Mouse (Mus musculus) kidney, embryonic 14.5 days (tissue): Measurements from ENCODE around the gene Tyk2. TPM values are rescaled to one million over a fixed set of nuclear protein-coding genes. Genes with fewer than 3 reads are reported as not detected.
A peak's percentile ranks its signal among the peaks of the same experiment; 100 is the strongest.

Experiments
- ATAC-seq: fragments of 200-750 bp; cut with Nextera tagmentation; 2 replicates; pipeline ENCODE4 v1.8.0; 2017; ENCODE audit warnings: moderate number of reproducible peaks, mild to moderate bottlenecking, moderate TSS enrichment, moderate library complexity; ENCODE audit not compliant: low FRiP score, low TSS enrichment
- H3K27ac ChIP-seq: fragments of 300-500 bp; sonication (generic); 2 replicates; pipeline ENCODE4 v1.5.1; 2014; ENCODE audit warnings: low read depth, mild to moderate bottlenecking, low read length, moderate library complexity, mixed read lengths
- H3K27me3 ChIP-seq: fragments of 300-500 bp; sonication (generic); 2 replicates; pipeline ENCODE4 v1.6.1; 2014; ENCODE audit warnings: mild to moderate bottlenecking, low read length; ENCODE audit not compliant: control insufficient read depth, insufficient read depth
- H3K36me3 ChIP-seq: fragments of 300-500 bp; sonication (generic); 2 replicates; pipeline ENCODE4 v1.6.1; 2014; ENCODE audit warnings: low read length, mixed read lengths; ENCODE audit not compliant: control insufficient read depth, insufficient read depth
- H3K4me1 ChIP-seq: fragments of 300-500 bp; sonication (generic); 2 replicates; pipeline ENCODE4 v1.6.1; 2014; ENCODE audit warnings: low read length, mixed read lengths; ENCODE audit not compliant: control insufficient read depth, insufficient read depth
- H3K4me2 ChIP-seq: fragments of 300-500 bp; sonication (generic); replicated peaks from 2 replicates; pipeline ENCODE4 v1.6.1; 2014; ENCODE audit warnings: low read depth, mild to moderate bottlenecking, low read length
- H3K4me3 ChIP-seq: fragments of 300-500 bp; sonication (generic); 2 replicates; pipeline ENCODE4 v1.5.1; 2014; ENCODE audit warnings: mild to moderate bottlenecking, low read length
- H3K9ac ChIP-seq: fragments of 300-500 bp; sonication (generic); 2 replicates; pipeline ENCODE4 v1.6.1; 2014; ENCODE audit warnings: low read depth, mild to moderate bottlenecking, low read length, moderate library complexity
- H3K9me3 ChIP-seq: fragments of 300-500 bp; sonication (generic); 2 replicates; pipeline ENCODE4 v1.6.1; 2016; ENCODE audit warnings: low read length; ENCODE audit not compliant: control insufficient read depth
- WGBS: fragments of 180-500 bp; shearing (Covaris S2); extraction: QIAGEN DNeasy Blood & Tissue Kit; methylation state at CpG from one replicate; pipeline ENCODE4 v1.1.7; 2014; 5-methylcytosine and 5-hydroxymethylcytosine counted together
- polyA plus RNA-seq: library from polyadenylated mRNA; unstranded; fragments of >200 nt; fragmentation: Nextera tagmentation; extraction: Ambion mirVana; gene quantifications from 2 replicates; pipeline ENCODE4 v1.2.1, GENCODE M21; 2014

Tyk2 gene
- polyA plus RNA-seq, result 5.6 and 8.7 TPM in 2 replicates

DNA sequence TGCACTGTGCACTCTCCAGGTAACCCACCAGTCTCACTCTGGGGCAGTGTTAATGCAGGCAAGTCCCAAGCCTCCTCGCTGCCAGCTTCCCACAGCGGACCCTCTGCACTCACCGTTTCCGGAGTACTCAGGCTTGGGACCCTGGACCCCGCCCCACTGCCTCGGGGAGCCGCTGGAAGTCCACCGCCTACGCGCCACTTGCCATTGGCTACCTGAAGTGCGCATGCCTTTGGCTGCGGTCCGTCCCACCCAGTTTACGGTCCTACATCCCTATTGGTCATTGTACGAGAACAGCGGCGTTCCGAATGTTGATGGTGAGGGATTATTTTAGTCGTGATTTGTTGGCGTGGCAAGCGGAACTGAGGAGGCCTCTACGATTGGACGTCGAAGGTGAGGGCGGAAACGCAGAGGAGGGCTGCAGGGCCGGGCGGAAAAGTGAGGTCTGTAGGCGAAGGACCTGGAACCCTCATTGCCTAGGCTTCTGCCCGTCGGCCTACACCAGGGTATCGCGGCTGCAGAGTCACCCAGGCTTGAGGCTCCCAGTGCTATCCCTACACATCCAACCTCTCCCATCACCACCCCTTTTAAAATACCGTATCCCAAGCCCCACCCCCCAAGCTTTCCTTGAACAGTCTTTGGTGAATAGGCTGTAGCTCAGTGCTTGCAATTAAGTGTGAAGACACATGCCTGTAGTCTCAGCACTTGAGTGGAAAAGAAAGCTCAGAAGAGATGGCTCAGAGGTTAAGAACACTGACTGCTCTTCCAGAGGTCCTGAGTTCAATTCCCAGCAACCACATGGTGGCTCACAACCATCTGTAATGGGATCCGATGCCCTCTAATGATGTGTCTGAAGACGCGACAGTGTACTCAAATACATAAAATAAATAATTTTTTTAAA lies at the start of gene Tyk2:
Gene Tyk2, minus strand, starts transcription at position 185 of the 898 bp plus-strand sequence.
- Histone ChIP-seq H3K4me3 (peak within 1 kb of the TSS; percentile 67), H3K9me3 (no peaks in the 10 kb centered on the region), H3K4me1 (0 out of 2 replicates have a peak, but pooled peaks cover 5% of the 10 kb centered on the region), H3K4me2 (peak within 1 kb of the TSS; percentile 68), H3K36me3 (peaks cover 4% of the 10 kb centered on the region; the same call in 1 of the 2 replicates), H3K27me3 (no peaks in the 10 kb centered on the region), H3K27ac (peak within 1 kb of the TSS; percentile 71; the same call in 1 of the 2 replicates), H3K9ac (peak within 1 kb of the TSS; percentile 71)
- WGBS, result 7% methylated on average over 37 of the region's 37 CpGs
- ATAC-seq, result peak; percentile 99

DNA sequence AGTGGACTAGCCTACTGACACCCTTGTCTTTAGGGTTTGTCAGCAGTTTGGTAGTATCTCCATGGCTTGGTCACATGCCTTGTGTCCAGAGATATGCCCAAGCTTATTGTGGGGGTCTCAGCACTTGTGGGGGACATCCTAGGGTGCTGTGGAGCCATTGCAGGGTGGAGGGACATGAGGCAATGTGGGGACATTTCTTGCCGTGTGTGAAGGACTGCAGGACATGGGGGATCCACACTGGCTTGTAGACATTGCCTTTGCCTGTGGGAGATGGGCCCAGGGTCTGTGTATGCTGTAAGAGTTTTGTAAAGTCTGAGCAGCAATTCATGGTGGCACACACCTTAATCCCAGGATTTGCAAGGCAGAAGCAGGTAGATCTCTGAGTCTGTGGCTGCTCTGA lies 49.8 kb upstream of the Tyk2 start:
- no peaks in the 10 kb centered on the region for H3K36me3 ChIP-seq
- H3K27ac ChIP-seq, result peak overlapping the region; percentile 42; the same call in 1 of the 2 replicates
- 60% methylated on average over 1 of the region's 1 CpGs for WGBS
- peak overlapping the region; percentile 58; the same call in 1 of the 2 replicates for H3K9ac ChIP-seq
- 0 out of 2 replicates have a peak, but pooled peaks cover 19% of the 10 kb centered on the region for H3K4me1 ChIP-seq
- peaks cover 4% of the 10 kb centered on the region; the same call in 1 of the 2 replicates for H3K27me3 ChIP-seq
- no peak overlapping the region for H3K4me2 ChIP-seq
- ATAC-seq, result no peak
- H3K4me3 ChIP-seq, result no peak overlapping the region
- H3K9me3 ChIP-seq, result no peaks in the 10 kb centered on the region

DNA sequence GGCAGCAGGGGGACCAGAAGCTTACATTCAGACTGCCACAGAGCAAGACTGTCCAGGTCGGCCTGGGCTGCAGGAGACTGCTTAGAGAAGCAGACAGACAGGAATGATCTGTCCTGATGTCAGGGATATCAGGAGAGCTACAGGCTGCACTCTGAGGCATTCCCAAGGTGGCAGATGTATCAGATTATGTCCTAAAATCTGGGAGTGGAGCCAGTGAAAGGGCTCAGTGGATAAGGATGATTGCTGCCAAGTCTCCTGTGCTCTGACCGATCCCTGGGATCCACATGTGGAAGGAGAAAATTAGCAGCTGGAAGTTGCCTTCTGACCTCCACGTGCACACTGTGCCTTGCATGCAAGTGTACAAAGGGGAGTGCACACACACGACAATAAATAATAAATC lies 49.4 kb upstream of the Tyk2 start:
- ATAC-seq, result no peak
- 59% methylated on average over 4 of the region's 4 CpGs for WGBS
- H3K36me3 ChIP-seq, result no peaks in the 10 kb centered on the region
- no peaks in the 10 kb centered on the region for H3K9me3 ChIP-seq
- 0 out of 2 replicates have a peak overlapping the region, but pooled peaks have one; percentile 42 for H3K27ac ChIP-seq
- H3K4me1 ChIP-seq, result 0 out of 2 replicates have a peak, but pooled peaks cover 19% of the 10 kb centered on the region
- no peak overlapping the region for H3K9ac ChIP-seq
- no peak overlapping the region for H3K4me2 ChIP-seq
- H3K4me3 ChIP-seq, result no peak overlapping the region
- H3K27me3 ChIP-seq, result peaks cover 4% of the 10 kb centered on the region; the same call in 1 of the 2 replicates

DNA sequence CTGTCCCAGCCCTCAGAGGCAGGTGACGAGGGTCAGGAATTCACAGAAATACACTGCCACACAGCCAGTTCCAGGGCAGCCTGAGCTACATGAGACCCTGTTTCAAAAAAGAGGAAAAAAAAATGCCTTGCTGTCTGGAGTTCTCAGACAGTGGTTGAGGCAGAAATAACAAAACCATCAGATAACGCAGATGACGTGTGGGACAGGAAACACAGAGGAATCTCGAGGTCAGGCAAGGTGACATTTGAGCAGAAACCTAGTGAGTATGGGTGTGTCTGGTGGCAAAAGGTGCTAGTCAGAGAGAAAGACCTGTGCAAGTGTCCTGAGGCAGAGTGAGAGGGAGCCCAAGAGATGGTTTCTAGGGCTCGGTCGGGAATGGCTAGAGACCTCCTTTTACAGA lies 41.3 kb upstream of the Tyk2 start:
- Histone ChIP-seq H3K4me2 (no peak overlapping the region), H3K36me3 (no peaks in the 10 kb centered on the region), H3K4me3 (no peak overlapping the region), H3K9me3 (no peaks in the 10 kb centered on the region), H3K9ac (no peak overlapping the region), H3K27ac (no peak overlapping the region), H3K27me3 (no peaks in the 10 kb centered on the region; the same call in 1 of the 2 replicates), H3K4me1 (peaks cover 17% of the 10 kb centered on the region; the same call in 1 of the 2 replicates)
- no peak for ATAC-seq
- 66% methylated on average over 6 of the region's 6 CpGs for WGBS

- 67% methylated on average over 1 of the region's 1 CpGs for WGBS
- Histone ChIP-seq H3K9me3 (no peaks in the 10 kb centered on the region), H3K4me1 (peaks cover 39% of the 10 kb centered on the region), H3K4me2 (no peak overlapping the region; the same call in 1 of the 2 replicates), H3K27ac (no peak overlapping the region), H3K27me3 (peaks cover 27% of the 10 kb centered on the region), H3K4me3 (no peak overlapping the region), H3K36me3 (no peaks in the 10 kb centered on the region), H3K9ac (no peak overlapping the region)
- ATAC-seq, result no peak
Observed at GRCm38 (mm10) chr9:21169157-21169556, 38.1 kb upstream of the Tyk2 start.

- Histone ChIP-seq H3K4me2 (peak overlapping the region; percentile 48), H3K27me3 (peaks cover 33% of the 10 kb centered on the region), H3K4me1 (peaks cover 39% of the 10 kb centered on the region), H3K9me3 (no peaks in the 10 kb centered on the region), H3K4me3 (peak overlapping the region; percentile 29), H3K9ac (peak overlapping the region; percentile 40; the same call in 1 of the 2 replicates), H3K36me3 (no peaks in the 10 kb centered on the region), H3K27ac (peak overlapping the region; percentile 89)
- 6% methylated on average over 30 of the region's 30 CpGs for WGBS
- ATAC-seq, result peak; percentile 68
Observed at GRCm38 (mm10) chr9:21168161-21169123, 37.4 kb upstream of the Tyk2 start.

DNA sequence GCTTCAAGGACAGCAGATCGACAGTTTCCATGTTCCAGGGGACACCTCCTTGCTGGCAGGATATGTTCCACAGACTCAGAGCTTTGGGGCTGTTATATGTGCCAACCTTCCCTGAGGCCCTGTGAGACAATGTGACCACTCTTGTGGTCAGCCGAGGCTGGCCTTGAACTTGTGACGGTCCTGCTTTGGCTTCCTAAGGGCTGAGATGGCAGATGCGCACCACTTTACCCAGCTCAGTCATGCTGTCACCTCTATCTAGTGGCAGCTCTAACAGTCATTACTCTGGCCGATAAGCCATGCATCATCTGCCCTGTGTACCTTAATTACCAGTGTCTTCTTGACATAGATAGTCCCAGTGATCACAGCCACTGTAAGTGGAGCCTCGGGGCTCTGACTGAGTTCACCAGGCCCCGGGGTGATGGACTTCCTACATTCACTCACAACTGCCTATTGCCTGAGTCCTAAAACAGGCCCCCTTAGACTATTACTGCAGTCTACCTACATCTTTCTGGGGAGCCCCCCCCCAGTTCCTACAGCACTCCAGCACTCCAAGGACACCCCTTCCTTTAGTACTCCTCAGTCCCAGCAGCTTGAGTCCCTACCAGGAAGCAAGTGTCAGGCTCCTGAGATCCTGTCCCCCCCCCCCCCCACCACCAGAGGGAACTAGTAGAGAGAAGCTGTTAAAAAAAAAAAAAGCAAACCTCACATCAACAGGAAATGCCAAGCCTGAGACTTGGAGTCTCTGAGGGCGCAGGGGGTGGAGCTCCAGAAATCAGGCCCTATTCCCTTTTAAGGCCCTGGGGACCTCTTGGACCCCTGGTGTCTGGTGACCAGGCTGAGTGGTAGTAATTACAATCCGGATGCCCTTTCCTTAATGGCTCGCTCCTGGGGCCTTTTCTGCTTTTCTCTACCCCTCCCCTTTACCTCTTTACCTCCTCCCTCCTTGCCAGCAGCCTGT lies 36.4 kb upstream of the Tyk2 start:
- no peaks in the 10 kb centered on the region for H3K36me3 ChIP-seq
- ATAC-seq, result no peak
- no peaks in the 10 kb centered on the region for H3K9me3 ChIP-seq
- H3K27me3 ChIP-seq, result peaks cover 33% of the 10 kb centered on the region
- H3K4me2 ChIP-seq, result peak overlapping the region; percentile 48
- peak overlapping the region; percentile 40; the same call in 1 of the 2 replicates for H3K9ac ChIP-seq
- H3K4me3 ChIP-seq, result peak overlapping the region; percentile 29
- 44% methylated on average over 10 of the region's 10 CpGs for WGBS
- peak overlapping the region; percentile 89 for H3K27ac ChIP-seq
- H3K4me1 ChIP-seq, result peaks cover 39% of the 10 kb centered on the region

- H3K27me3 ChIP-seq, result peaks cover 38% of the 10 kb centered on the region
- no peak for ATAC-seq
Observed at GRCm38 (mm10) chr9:21166516-21166915, 35.5 kb upstream of the Tyk2 start.

More at GRCm38 (mm10) chr9:21166516-21166915, 35.5 kb upstream of the Tyk2 start:
- Histone ChIP-seq H3K36me3 (no peaks in the 10 kb centered on the region), H3K9me3 (no peaks in the 10 kb centered on the region), H3K4me3 (peak overlapping the region; percentile 54), H3K4me1 (peaks cover 41% of the 10 kb centered on the region), H3K9ac (no peak overlapping the region), H3K27ac (no peak overlapping the region), H3K4me2 (peak overlapping the region; percentile 89)
- 26% methylated on average over 3 of the region's 3 CpGs for WGBS
